Mouse (Mus musculus): ENCODE data around the gene Olfr196. TPM values are rescaled to one million over a fixed set of nuclear protein-coding genes. Genes with fewer than 3 reads are reported as not detected.

Gene Olfr196
- polyA plus RNA-seq (2014; fragmentation: Illumina TruSeq; extraction: RNeasy Lipid Tissue Mini Kit (QIAGEN cat#74804); ENCODE audit: low read depth, low replicate concordance): not detected

DNA sequence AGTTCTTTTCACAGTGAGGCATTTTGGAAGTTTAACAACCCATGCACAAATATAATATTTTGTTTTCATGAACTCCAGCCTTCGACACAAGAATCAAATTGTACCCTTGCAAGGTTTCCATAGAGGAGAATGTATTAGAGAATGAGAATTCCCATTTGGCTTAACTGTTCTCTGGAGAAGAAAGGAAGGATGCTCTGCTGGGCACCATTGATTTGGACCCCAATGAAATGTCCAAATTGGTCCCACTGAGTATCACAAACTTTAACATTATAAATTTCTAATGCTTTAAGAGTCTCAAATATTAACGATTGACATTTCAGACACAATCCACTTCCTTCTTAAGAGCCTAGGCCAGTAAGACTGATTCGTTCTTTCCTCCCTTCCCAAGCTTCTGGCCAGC, at the start of gene Olfr196:
Olfr196 (minus strand) TSS at position 101 of the 400 bp plus-strand sequence.

DNA sequence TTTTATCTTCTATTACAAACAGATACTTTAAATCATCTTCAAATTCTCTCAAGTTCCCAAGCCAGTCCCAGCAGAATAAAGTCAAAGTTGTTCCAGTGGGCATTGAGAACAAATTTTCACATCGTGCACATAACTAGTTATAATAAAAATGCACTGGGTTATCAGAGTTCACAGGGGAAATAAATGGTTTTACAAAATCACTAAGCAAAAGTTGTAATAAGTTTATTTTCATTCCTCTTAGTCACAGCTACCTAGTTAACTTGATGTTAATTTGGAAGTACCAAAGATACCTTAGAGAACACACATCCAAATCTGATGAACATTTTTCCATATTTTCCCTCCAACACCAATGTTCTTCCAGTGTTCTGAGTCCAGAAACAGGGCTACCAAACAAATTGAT, 49.4 kb upstream of the Olfr196 start, which contains the start of gene Olfr199:
Olfr199 (minus strand) TSS at position 101 of the 400 bp plus-strand sequence.

DNA sequence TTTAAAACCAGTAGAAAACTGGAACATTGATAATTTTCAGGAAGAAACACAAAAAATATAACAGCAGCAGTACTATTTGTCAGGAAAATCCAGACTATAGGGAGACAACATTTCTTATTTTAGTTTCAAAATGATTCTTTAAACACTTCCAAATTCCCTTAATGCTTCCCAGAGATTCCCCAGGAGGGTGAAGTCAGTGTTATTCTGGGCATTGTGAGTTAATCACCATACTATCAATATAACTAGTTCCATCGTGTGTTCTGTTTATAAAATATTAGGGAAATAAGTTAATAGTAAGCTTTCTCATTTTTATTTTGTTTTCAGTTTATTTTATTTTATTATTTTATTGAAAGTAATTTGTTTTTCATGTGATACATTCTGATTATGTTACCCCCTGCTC, 33.2 kb upstream of the Olfr196 start, which contains the start of gene Olfr198:
Olfr198 (minus strand) TSS at position 101 of the 400 bp plus-strand sequence.

DNA sequence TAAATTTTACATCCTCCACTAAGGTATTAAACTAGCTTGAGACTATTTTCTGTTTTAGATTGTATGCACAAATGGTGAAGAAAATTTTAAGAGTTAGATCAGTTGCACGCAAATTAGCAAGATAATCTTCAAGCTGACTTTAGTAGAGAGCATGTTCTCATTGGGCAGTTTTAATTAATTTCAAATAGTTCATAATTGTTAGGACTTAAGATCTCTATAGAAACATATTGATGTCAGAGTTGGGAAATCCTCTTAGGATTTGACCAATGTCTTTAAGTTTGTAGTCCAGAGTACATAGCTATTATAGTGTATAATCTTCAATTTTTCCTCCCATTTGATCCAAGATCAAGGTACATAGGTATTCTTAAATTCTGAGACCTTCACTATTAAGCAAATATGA, 23.5 kb downstream of the Olfr196 start, which contains the start of gene Olfr195:
Olfr195 (plus strand) TSS at position 301 of the 400 bp plus-strand sequence.

DNA sequence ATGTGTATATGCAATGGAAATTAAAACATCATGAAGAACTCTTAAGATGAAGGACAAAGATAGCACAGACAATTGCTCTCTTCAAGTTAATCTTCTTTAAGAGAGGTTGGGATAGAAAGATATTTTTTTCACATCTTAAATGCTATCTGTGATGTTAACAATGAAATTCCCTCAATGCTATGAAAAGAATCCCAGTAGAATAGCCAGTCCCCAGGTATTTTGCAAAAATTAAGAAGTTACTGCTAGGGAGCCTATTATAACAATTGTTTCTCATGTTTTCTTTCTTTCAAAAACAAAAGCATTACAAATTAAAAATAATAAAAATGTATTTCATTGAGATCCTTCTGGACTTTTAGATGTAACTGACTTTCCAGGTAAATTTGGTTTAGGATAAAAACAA, 49.3 kb downstream of the Olfr196 start, which contains the start of gene Olfr194:
Olfr194 (minus strand) TSS at position 101 of the 400 bp plus-strand sequence.

Other genes with a start within 250 kb of the Olfr196 start
- gene Olfr181, start 241.7 kb downstream of the Olfr196 start, polyA plus RNA-seq (2014; fragmentation: Illumina TruSeq; extraction: RNeasy Lipid Tissue Mini Kit (QIAGEN cat#74804); ENCODE audit: low read depth, low replicate concordance): not detected
- not detected for gene Olfr180, start 241.1 kb downstream of the Olfr196 start, polyA plus RNA-seq (2014; fragmentation: Illumina TruSeq; extraction: RNeasy Lipid Tissue Mini Kit (QIAGEN cat#74804); ENCODE audit: low read depth, low replicate concordance)
- gene Olfr183, start 175.1 kb downstream of the Olfr196 start, polyA plus RNA-seq (2014; fragmentation: Illumina TruSeq; extraction: RNeasy Lipid Tissue Mini Kit (QIAGEN cat#74804); ENCODE audit: low read depth, low replicate concordance): not detected
- gene Olfr186, start 140.2 kb downstream of the Olfr196 start, polyA plus RNA-seq (2014; fragmentation: Illumina TruSeq; extraction: RNeasy Lipid Tissue Mini Kit (QIAGEN cat#74804); ENCODE audit: low read depth, low replicate concordance): not detected
- gene Olfr187, start 130.7 kb downstream of the Olfr196 start, polyA plus RNA-seq (2014; fragmentation: Illumina TruSeq; extraction: RNeasy Lipid Tissue Mini Kit (QIAGEN cat#74804); ENCODE audit: low read depth, low replicate concordance): not detected
- gene Olfr190, start 92.4 kb downstream of the Olfr196 start, polyA plus RNA-seq (2014; fragmentation: Illumina TruSeq; extraction: RNeasy Lipid Tissue Mini Kit (QIAGEN cat#74804); ENCODE audit: low read depth, low replicate concordance): not detected
- not detected for gene Olfr191, start 80.6 kb downstream of the Olfr196 start, polyA plus RNA-seq (2014; fragmentation: Illumina TruSeq; extraction: RNeasy Lipid Tissue Mini Kit (QIAGEN cat#74804); ENCODE audit: low read depth, low replicate concordance)
- not detected for gene Olfr193, start 58.6 kb downstream of the Olfr196 start, polyA plus RNA-seq (2014; fragmentation: Illumina TruSeq; extraction: RNeasy Lipid Tissue Mini Kit (QIAGEN cat#74804); ENCODE audit: low read depth, low replicate concordance)
- gene Olfr194, start 49.4 kb downstream of the Olfr196 start, polyA plus RNA-seq (2014; fragmentation: Illumina TruSeq; extraction: RNeasy Lipid Tissue Mini Kit (QIAGEN cat#74804); ENCODE audit: low read depth, low replicate concordance): not detected
- gene Olfr195, start 23.4 kb downstream of the Olfr196 start, polyA plus RNA-seq (2014; fragmentation: Illumina TruSeq; extraction: RNeasy Lipid Tissue Mini Kit (QIAGEN cat#74804); ENCODE audit: low read depth, low replicate concordance): not detected
- not detected for gene Olfr198, start 33.1 kb upstream of the Olfr196 start, polyA plus RNA-seq (2014; fragmentation: Illumina TruSeq; extraction: RNeasy Lipid Tissue Mini Kit (QIAGEN cat#74804); ENCODE audit: low read depth, low replicate concordance)
- gene Olfr199, start 49.3 kb upstream of the Olfr196 start, polyA plus RNA-seq (2014; fragmentation: Illumina TruSeq; extraction: RNeasy Lipid Tissue Mini Kit (QIAGEN cat#74804); ENCODE audit: low read depth, low replicate concordance): not detected
- not detected for gene Olfr201, start 102.2 kb upstream of the Olfr196 start, polyA plus RNA-seq (2014; fragmentation: Illumina TruSeq; extraction: RNeasy Lipid Tissue Mini Kit (QIAGEN cat#74804); ENCODE audit: low read depth, low replicate concordance)
- gene Olfr202, start 116.3 kb upstream of the Olfr196 start, polyA plus RNA-seq (2014; fragmentation: Illumina TruSeq; extraction: RNeasy Lipid Tissue Mini Kit (QIAGEN cat#74804); ENCODE audit: low read depth, low replicate concordance): not detected
- gene Olfr203, start 128.4 kb upstream of the Olfr196 start, polyA plus RNA-seq (2014; fragmentation: Illumina TruSeq; extraction: RNeasy Lipid Tissue Mini Kit (QIAGEN cat#74804); ENCODE audit: low read depth, low replicate concordance): not detected
- not detected for gene Olfr204, start 147.8 kb upstream of the Olfr196 start, polyA plus RNA-seq (2014; fragmentation: Illumina TruSeq; extraction: RNeasy Lipid Tissue Mini Kit (QIAGEN cat#74804); ENCODE audit: low read depth, low replicate concordance)
- not detected for gene Olfr205, start 160.7 kb upstream of the Olfr196 start, polyA plus RNA-seq (2014; fragmentation: Illumina TruSeq; extraction: RNeasy Lipid Tissue Mini Kit (QIAGEN cat#74804); ENCODE audit: low read depth, low replicate concordance)
- not detected for gene Olfr206, start 178.8 kb upstream of the Olfr196 start, polyA plus RNA-seq (2014; fragmentation: Illumina TruSeq; extraction: RNeasy Lipid Tissue Mini Kit (QIAGEN cat#74804); ENCODE audit: low read depth, low replicate concordance)
- gene Olfr209, start 193.5 kb upstream of the Olfr196 start, polyA plus RNA-seq (2014; fragmentation: Illumina TruSeq; extraction: RNeasy Lipid Tissue Mini Kit (QIAGEN cat#74804); ENCODE audit: low read depth, low replicate concordance): not detected
- not detected for gene Gabrr3, start 236.9 kb upstream of the Olfr196 start, polyA plus RNA-seq (2014; fragmentation: Illumina TruSeq; extraction: RNeasy Lipid Tissue Mini Kit (QIAGEN cat#74804); ENCODE audit: low read depth, low replicate concordance)